Mouse (Mus musculus) intestine, embryonic 14.5 days (tissue): ENCODE data around the gene Hist1h3c. TPM values are rescaled to one million over a fixed set of nuclear protein-coding genes. Genes with fewer than 3 reads are reported as not detected.
A peak's percentile ranks its signal among the peaks of the same experiment; 100 is the strongest.

Experiments
- ATAC-seq: fragments of 200-750 bp; cut with Nextera tagmentation; replicated peaks from 2 replicates; pipeline ENCODE4 v1.8.0; 2017; ENCODE audit warnings: low read depth, moderate number of reproducible peaks, moderate TSS enrichment, moderate library complexity; ENCODE audit not compliant: low FRiP score, low TSS enrichment
- DNase-seq: peaks from one replicate; pipeline ENCODE4 v3.0.0-alpha.2; 2018; ENCODE audit warnings: low spot score
- H3K27ac ChIP-seq: fragments of 300-500 bp; sonication (generic); 2 replicates; pipeline ENCODE4 v1.5.1; 2014; ENCODE audit warnings: low read depth, mild to moderate bottlenecking, control low read depth
- H3K27me3 ChIP-seq: fragments of 300-500 bp; sonication (generic); replicated peaks from 2 replicates; pipeline ENCODE4 v1.6.1; 2014; ENCODE audit warnings: low read length, control low read depth; ENCODE audit not compliant: control insufficient read depth, insufficient read depth
- H3K36me3 ChIP-seq: fragments of 300-500 bp; sonication (generic); 2 replicates; pipeline ENCODE4 v1.6.1; 2014; ENCODE audit warnings: low read length, control low read depth; ENCODE audit not compliant: control insufficient read depth, insufficient read depth
- H3K4me1 ChIP-seq: fragments of 300-500 bp; sonication (generic); replicated peaks from 2 replicates; pipeline ENCODE4 v1.6.1; 2014; ENCODE audit warnings: low read length, control low read depth, mixed read lengths; ENCODE audit not compliant: control insufficient read depth, insufficient read depth
- H3K4me2 ChIP-seq: fragments of 300-500 bp; sonication (generic); 2 replicates; pipeline ENCODE4 v1.6.1; 2014; ENCODE audit warnings: low read length
- H3K4me3 ChIP-seq: fragments of 300-500 bp; sonication (generic); 2 replicates; pipeline ENCODE4 v1.5.1; 2014; ENCODE audit warnings: low read depth, low read length, control low read depth, mixed read lengths
- H3K9ac ChIP-seq: fragments of 300-500 bp; sonication (generic); 2 replicates; pipeline ENCODE4 v1.6.1; 2014; ENCODE audit warnings: mild to moderate bottlenecking, low read length
- H3K9me3 ChIP-seq: fragments of 300-500 bp; sonication (generic); 2 replicates; pipeline ENCODE4 v1.6.1; 2016; ENCODE audit warnings: low read length, control low read depth; ENCODE audit not compliant: control insufficient read depth
- WGBS: fragments of 180-500 bp; shearing (Covaris S2); extraction: QIAGEN DNeasy Blood & Tissue Kit; methylation state at CpG from one replicate; pipeline ENCODE4 v1.1.7; 2014; 5-methylcytosine and 5-hydroxymethylcytosine counted together
- polyA plus RNA-seq: library from polyadenylated mRNA; unstranded; fragments of >200 nt; fragmentation: Nextera tagmentation; extraction: Ambion mirVana; gene quantifications from 2 replicates; pipeline ENCODE4 v1.2.1, GENCODE M21; 2014

Hist1h3c gene
- polyA plus RNA-seq, 1 experiment from 2014 or later, result 6.9 TPM

DNA sequence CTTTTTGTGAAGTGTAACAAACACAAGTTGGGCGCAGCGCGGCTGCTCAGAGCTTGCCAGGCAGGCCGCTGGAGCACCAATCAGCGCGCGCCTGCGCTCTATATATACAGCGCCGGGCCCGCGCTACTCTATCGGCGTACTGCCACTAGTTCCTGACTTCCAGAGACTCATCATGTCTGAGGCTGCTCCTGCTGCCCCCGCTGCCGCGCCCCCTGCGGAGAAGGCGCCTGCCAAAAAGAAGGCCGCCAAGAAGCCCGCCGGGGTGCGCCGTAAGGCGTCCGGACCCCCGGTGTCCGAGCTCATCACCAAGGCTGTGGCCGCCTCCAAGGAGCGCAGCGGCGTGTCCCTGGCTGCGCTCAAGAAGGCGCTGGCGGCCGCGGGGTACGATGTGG lies 6.7 kb downstream of the Hist1h3c start, which contains the start of gene Hist1h1c:
TSS of gene Hist1h1c (plus strand) at position 132 of the 392 bp plus-strand sequence.
- Histone ChIP-seq H3K27me3 (no peaks in the 10 kb centered on the region), H3K9me3 (no peaks in the 10 kb centered on the region), H3K4me3 (peak within 1 kb of the TSS; percentile 49), H3K4me2 (peak within 1 kb of the TSS; percentile 62), H3K36me3 (no peaks in the 10 kb centered on the region), H3K27ac (peak within 1 kb of the TSS; percentile 97), H3K4me1 (peaks cover 12% of the 10 kb centered on the region), H3K9ac (peak within 1 kb of the TSS; percentile 81)
- WGBS, result under 1% methylated on average over 31 of the region's 38 CpGs
- ATAC-seq, result peak; percentile 90
- DNase-seq, result peak; percentile 99

DNA sequence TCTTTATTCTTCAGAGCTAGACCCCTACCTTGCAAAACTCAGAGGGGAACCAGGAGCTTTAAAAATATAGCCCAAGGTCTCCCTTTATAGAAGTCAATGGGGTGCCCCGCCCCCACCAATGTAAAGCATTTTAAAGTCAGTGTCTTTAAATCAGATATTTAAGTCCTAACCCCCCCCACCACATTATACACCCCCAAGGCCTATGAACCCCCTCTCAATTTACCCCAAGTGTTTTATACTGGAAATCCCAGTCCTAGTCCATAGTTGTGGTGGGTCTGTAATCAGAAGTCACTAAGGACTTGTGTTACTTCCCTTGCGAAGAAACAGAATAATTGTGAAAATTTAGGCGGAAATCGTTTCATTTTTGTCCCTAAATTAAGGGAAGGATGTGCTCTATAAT lies 7.4 kb downstream of the Hist1h3c start:
- Histone ChIP-seq H3K9ac (peak overlapping the region; percentile 81), H3K9me3 (no peaks in the 10 kb centered on the region), H3K4me2 (peak overlapping the region; percentile 62), H3K27me3 (no peaks in the 10 kb centered on the region), H3K27ac (peak overlapping the region; percentile 97), H3K36me3 (no peaks in the 10 kb centered on the region), H3K4me1 (peaks cover 12% of the 10 kb centered on the region), H3K4me3 (peak overlapping the region; percentile 49)
- WGBS, result 27% methylated on average over 4 of the region's 4 CpGs
- DNase-seq (no peak), ATAC-seq (no peak)

- no peak overlapping the region for H3K4me2 ChIP-seq
- DNase-seq, result no peak
- H3K36me3 ChIP-seq, result no peaks in the 10 kb centered on the region
- H3K4me3 ChIP-seq, result no peak overlapping the region
- no peak for ATAC-seq
- H3K27me3 ChIP-seq, result no peaks in the 10 kb centered on the region
- 83% methylated on average over 5 of the region's 5 CpGs for WGBS
- peaks cover 12% of the 10 kb centered on the region for H3K4me1 ChIP-seq
- H3K9ac ChIP-seq, result no peak overlapping the region
- no peaks in the 10 kb centered on the region for H3K9me3 ChIP-seq
- H3K27ac ChIP-seq, result no peak overlapping the region
Measured at GRCm38 (mm10) chr13:23737091-23737490, 8.3 kb downstream of the Hist1h3c start.

- no peak overlapping the region for H3K27ac ChIP-seq
- H3K9ac ChIP-seq, result no peak overlapping the region
- no peaks in the 10 kb centered on the region for H3K4me1 ChIP-seq
- no peak overlapping the region for H3K4me3 ChIP-seq
- DNase-seq (no peak), ATAC-seq (no peak; the same call in 1 of the 2 replicates)
- no peak overlapping the region for H3K4me2 ChIP-seq
- H3K9me3 ChIP-seq, result no peaks in the 10 kb centered on the region
- no peaks in the 10 kb centered on the region for H3K36me3 ChIP-seq
- H3K27me3 ChIP-seq, result no peaks in the 10 kb centered on the region
- 26% methylated on average over 8 of the region's 8 CpGs for WGBS
Measured at GRCm38 (mm10) chr13:23732156-23732804, 13.1 kb downstream of the Hist1h3c start.

GRCm38 (mm10) chr13:23730479-23730878 lies 14.9 kb downstream of the Hist1h3c start:
- H3K9me3 ChIP-seq, result no peaks in the 10 kb centered on the region
- H3K27ac ChIP-seq, result no peak overlapping the region
- no peak overlapping the region for H3K9ac ChIP-seq
- DNase-seq (no peak), ATAC-seq (peak; percentile 65)
- H3K4me2 ChIP-seq, result no peak overlapping the region
- H3K4me1 ChIP-seq, result no peaks in the 10 kb centered on the region
- H3K36me3 ChIP-seq, result no peaks in the 10 kb centered on the region
- 23% methylated on average over 8 of the region's 8 CpGs for WGBS
- H3K4me3 ChIP-seq, result no peak overlapping the region
- H3K27me3 ChIP-seq, result no peaks in the 10 kb centered on the region

GRCm38 (mm10) chr13:23729706-23730105 lies 15.7 kb downstream of the Hist1h3c start:
- Histone ChIP-seq H3K9ac (no peak overlapping the region), H3K9me3 (no peaks in the 10 kb centered on the region), H3K27me3 (no peaks in the 10 kb centered on the region), H3K4me1 (no peaks in the 10 kb centered on the region), H3K27ac (no peak overlapping the region), H3K36me3 (no peaks in the 10 kb centered on the region), H3K4me3 (no peak overlapping the region), H3K4me2 (no peak overlapping the region)
- 92% methylated on average over 5 of the region's 5 CpGs for WGBS
- DNase-seq (no peak), ATAC-seq (no peak)

GRCm38 (mm10) chr13:23729192-23729525 lies 16.2 kb downstream of the Hist1h3c start:
- Histone ChIP-seq H3K27me3 (no peaks in the 10 kb centered on the region), H3K4me2 (no peak overlapping the region), H3K4me1 (no peaks in the 10 kb centered on the region), H3K27ac (no peak overlapping the region), H3K36me3 (no peaks in the 10 kb centered on the region), H3K9ac (no peak overlapping the region), H3K9me3 (no peaks in the 10 kb centered on the region), H3K4me3 (no peak overlapping the region)
- 88% methylated on average over 9 of the region's 9 CpGs for WGBS
- DNase-seq (no peak), ATAC-seq (no peak)

GRCm38 (mm10) chr13:23728472-23729191 lies 16.8 kb downstream of the Hist1h3c start:
- Histone ChIP-seq H3K4me3 (no peak overlapping the region), H3K9me3 (no peaks in the 10 kb centered on the region), H3K27me3 (no peaks in the 10 kb centered on the region), H3K36me3 (no peaks in the 10 kb centered on the region), H3K4me2 (no peak overlapping the region), H3K4me1 (no peaks in the 10 kb centered on the region), H3K9ac (no peak overlapping the region), H3K27ac (no peak overlapping the region)
- no peak for DNase-seq
- no peak for ATAC-seq
- WGBS, result 90% methylated on average over 18 of the region's 18 CpGs

DNA sequence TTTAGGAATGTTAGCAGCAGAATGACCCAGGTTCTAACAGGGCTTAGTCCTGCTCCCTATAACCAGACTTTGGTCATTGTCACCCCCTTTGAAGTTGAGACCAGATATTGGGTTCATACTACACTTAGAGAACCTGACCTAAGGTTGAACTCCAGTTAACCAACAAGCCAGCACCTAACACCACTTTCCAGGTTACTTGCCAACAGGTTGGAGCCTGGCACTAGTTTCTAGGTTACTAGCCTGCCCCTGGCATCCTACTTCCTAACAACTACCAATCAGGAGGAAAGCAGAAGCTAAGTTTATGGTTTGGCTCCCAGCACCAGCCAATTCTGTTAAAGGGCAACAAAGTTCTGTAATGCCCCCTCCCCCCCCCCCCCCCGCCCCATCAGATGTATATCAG lies 20.2 kb downstream of the Hist1h3c start:
- Histone ChIP-seq H3K9ac (no peak overlapping the region), H3K4me2 (no peak overlapping the region), H3K36me3 (no peaks in the 10 kb centered on the region), H3K9me3 (no peaks in the 10 kb centered on the region), H3K4me1 (no peaks in the 10 kb centered on the region), H3K4me3 (no peak overlapping the region), H3K27me3 (no peaks in the 10 kb centered on the region), H3K27ac (no peak overlapping the region)
- WGBS, result no CpG with 5 or more reads among the region's 1 CpGs
- no peak for ATAC-seq
- no peak for DNase-seq
